Mouse (Mus musculus) left cerebral cortex, adult 11 months (tissue): ENCODE measurements at regions not wholly inside any gene's neighbourhood (a gene's known extent, or its start where the extent isn't known, plus 50 kb on each side); places are given as distances from the start of the nearest gene placed in this dataset.
"Not testable (repeated sequence)": the region's sequence is repeated elsewhere in the genome, so short reads cannot be mapped to it uniquely, and the experiment has no call there.

Experiments used
- DNase-seq: peaks from one replicate; pipeline ENCODE4 v3.0.0; 2022; ENCODE audit warnings: low spot score

GRCm38 (mm10) chr1:51596935-51597820 is 119.0 kb upstream of the Nabp1 start:
- peak; percentile 71 for DNase-seq

DNA sequence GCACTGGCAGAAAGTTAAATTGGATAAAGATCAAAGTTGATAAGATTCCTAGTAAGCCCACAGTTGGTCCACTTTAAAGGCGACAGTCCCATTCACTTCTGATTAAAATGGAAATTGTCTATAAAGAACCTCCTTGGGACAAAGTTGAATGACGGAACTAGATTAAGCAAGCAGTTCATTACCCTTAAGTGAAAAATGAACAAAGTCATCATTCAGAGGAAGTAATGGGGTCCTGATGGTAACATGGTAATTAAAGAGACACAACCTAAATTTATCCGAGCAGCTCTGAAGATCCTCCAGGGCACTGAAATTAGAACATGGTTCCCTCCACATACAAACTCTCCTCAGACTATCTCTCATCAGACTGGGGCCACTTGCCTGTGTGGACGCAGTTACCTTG is 116.4 kb upstream of the Nabp1 start:
- no peak for DNase-seq

- DNase-seq, result no peak
These were observed 115.6 kb upstream of the Nabp1 start for GRCm38 (mm10) chr1:51593621-51594441.

DNA sequence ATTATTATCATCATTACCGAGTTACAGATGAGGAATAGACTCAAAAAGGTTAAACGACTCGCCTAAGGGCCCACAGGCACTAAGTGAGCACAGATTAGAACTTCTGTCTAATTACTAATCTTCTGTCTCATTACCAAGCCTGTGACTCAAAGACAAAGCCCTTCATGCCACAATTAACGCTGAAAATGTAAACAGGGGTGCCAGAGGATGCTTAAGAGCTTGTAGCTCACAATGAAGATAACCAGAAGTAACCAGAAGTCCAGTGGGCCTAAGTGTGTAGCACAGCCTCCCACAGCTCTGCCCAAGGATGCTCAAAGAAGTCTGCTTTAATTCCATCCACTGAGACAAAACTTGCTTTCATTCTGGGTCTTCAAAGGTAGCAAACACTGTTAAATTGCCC is 113.7 kb upstream of the Nabp1 start:
- DNase-seq, result no peak

DNA sequence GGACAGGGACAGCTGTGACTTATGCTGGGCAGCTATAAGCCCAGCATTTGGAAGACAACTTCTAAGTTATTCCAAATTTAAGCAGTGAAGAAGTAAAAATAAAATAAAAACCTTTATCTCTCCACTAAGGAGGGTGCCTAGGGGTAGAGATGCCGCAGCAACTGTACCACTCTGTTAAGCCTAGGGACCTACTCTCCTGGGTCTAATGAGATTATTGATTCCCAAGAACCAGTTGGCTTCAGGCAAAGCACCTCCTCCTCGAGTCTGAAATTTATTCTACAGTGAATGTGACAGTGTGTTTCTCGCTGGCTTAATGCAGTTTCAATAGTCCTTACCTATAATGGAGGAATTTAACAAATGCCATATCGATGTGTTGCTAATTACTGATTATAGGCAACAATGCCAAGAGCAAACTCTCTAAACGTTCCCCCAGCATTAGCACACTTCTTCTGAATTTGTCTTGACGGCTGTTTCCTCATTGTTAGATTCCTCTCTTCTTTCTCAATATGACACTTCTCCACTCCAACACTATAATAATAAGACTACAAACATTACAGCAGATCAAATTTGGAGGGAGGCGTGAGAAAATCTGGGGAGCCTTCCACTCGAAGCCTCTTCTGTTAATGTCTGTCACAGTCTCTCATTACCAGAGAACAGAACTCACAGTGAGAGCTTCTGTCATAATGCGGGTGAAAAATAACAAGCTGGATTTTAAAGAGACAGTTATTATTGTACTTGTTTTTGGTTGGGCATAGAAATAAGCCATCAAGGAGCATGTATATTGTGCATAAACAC is 112.6 kb upstream of the Nabp1 start:
- no peak for DNase-seq

DNA sequence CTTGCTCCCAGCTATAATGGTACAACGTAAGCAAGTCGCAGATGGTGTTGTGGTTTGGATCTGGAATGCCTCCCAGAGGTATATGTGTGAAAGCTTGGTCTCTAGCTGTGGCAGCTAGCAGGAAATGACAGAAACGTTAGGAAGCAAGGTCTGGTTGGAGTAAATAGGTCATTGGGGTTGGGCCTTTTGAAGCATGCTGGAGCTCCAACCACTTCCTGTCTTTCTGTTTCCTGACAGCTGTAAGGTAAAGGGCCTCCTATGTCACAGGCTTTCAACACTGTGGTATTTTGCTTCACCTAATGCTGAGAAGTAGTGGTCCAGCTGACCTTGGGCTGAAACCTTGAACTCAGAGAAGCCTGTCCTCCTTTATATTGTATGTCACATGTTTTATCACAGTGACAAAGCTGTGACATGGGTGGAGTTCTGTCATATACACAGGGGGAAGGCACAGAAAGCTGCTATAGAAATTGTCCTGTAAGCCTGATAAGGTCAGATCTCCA is 106.8 kb upstream of the Nabp1 start:
- DNase-seq, result no peak

GRCm38 (mm10) chr1:51583871-51584270 is 105.6 kb upstream of the Nabp1 start:
- no peak for DNase-seq

GRCm38 (mm10) chr1:51580074-51580473 is 101.8 kb upstream of the Nabp1 start:
- no peak for DNase-seq

DNA sequence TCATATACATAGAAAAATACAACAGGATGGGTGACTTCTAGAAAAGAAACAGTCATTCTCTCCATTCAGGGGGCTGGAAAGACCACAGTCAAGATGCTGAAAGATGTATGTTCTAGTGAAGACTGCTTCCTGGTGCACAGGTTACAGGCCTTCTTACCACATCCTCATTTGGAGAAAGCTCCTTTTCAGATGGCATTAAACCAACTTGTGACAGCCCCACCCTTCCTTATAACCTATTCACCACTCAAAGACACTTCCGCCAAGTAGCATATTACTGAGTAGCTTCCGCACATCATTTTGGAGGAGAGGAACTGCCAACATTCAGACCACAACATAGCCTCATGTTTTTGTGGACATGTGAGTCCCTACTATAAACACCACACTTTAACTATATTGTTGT is 99.5 kb upstream of the Nabp1 start:
- DNase-seq, result no peak

GRCm38 (mm10) chr1:51572314-51573078 is 94.3 kb upstream of the Nabp1 start:
- no peak for DNase-seq

DNA sequence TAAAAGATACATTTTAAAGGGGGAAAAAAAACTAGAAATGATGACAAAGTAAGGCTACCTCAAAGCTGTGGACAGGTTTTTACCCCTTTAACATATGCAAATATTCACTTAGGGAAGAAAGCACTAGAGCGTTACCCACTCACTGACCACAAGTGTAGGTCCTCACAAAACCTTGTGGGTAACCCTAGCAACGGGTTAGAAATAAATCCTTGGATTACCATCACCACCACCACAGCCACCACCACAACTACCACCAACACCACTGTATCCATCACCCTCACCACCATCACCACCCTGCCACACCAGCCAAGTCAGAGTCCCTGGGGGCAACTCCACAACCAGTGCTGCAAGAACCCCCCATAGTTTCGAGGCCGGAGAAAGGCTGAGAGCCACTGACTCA is 91.4 kb upstream of the Nabp1 start:
- no peak for DNase-seq

GRCm38 (mm10) chr1:51566170-51566649 is 88.0 kb upstream of the Nabp1 start:
- DNase-seq, result no peak

- not testable (repeated sequence) for DNase-seq
These were observed 78.4 kb upstream of the Nabp1 start for GRCm38 (mm10) chr1:51556616-51557015.

DNA sequence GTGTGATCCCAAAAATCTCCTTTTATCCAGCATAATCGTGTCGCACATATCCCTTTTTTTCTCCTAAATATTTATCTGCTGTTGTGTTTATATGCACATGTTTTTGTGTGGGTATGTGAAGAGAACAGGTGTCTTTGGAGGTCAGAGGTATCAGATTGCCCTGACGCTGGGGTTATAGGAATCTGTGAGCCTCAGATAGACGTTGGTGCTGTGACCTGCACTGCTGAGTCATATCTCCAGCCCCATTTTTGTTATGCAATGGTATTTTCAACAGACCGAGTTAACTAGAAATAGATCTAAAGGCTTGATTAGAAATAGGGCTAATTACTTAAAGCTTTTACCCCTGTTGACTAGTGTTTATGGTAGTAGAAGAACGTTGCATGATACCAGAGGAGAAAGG is 75.5 kb upstream of the Nabp1 start:
- no peak for DNase-seq

- DNase-seq, result no peak
These were observed 73.4 kb upstream of the Nabp1 start for GRCm38 (mm10) chr1:51551624-51552023.

DNA sequence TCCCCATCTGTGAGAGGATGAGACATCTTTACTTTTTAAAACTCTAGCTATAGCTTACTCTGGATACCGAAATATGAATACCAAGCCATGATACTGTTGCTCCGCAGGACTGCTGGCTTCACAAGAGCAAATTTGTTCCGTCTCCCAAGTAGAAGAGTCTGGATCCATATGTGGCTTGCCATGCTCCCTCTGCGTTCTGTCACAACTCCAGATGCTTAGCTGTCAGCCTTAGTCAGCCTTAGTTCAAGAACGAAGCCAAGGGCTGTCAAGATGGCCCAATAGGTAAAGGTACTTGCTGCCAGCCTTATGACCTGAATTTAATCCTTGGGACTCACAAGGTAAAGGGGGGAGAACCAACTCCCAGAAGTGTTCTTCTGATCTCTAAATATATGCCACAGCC is 64.6 kb upstream of the Nabp1 start:
- no peak for DNase-seq

DNA sequence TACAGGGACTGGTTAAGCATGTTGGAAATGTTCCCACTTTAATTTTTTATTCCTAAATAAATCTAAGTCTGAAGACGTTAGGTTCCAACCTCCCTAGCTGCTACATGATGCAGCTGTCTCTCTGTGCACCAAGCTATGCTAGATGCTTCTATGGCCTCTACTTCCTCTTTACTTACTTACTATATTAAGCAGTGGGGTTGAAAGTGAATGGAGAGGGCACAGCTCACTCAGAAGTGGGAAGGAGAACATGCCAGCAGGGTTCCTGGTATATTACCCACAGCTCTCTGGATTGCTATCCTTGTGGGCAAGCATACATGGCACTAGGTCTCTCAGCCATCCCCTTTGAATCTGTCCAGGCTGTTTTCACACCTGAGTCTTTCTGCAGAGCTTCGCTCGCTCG is 61.4 kb upstream of the Nabp1 start:
- no peak for DNase-seq

DNA sequence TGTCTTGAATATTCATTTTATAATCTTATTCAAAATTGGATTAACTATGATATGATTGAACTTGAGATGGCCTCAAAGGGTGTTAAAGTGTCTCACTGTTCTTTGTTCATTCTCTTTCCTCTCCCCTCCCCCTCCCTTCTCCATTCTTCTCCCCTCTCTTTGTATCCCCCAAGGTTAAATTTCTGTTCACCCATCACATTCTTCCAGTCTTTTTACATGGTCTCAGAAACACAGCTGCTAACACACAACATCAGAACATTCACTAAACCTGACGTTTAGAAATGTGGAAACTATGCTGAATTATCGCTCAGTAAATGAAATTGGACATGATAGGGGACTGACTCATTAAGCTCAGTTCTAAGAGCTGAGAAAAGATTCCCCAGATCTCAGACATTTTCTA is 60.6 kb upstream of the Nabp1 start:
- no peak for DNase-seq

DNA sequence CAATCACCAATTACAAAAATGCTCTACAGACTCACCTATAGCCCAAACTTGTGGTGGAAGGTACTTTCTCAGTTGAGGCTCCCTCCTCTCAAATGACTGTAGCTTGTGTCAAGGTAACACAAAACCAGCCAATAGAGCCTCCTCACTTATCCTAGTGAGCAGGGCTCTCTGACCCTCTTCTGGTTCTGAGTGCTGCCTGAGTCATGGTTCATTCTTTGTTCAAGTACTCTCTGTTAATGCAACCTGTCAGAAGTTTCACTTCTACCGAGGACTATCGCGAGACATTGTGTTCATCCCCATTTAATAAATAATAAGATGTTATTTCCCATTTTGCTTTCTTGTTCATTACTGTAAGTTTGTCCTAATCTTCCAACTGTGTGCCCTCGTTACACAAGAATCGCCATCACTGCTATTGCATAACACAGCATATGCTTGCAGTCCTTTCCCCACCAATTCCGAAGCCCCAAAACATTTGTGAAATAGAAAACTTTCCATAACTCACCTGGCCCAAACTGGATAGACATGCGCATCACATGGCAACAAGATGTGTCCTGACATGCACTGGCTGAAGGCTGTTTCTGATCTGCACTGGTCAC is 59.6 kb upstream of the Nabp1 start:
- DNase-seq, result no peak

- no peak for DNase-seq
These were observed 57.9 kb upstream of the Nabp1 start for GRCm38 (mm10) chr1:51536076-51536475.

- DNase-seq, result no peak
These were observed 57.2 kb upstream of the Nabp1 start for GRCm38 (mm10) chr1:51535414-51535813.
